Mouse (Mus musculus): ENCODE measurements around the gene Bcl3.
A peak's percentile ranks its signal among the peaks of the same experiment; 100 is the strongest.

The Bcl3 gene

DNA sequence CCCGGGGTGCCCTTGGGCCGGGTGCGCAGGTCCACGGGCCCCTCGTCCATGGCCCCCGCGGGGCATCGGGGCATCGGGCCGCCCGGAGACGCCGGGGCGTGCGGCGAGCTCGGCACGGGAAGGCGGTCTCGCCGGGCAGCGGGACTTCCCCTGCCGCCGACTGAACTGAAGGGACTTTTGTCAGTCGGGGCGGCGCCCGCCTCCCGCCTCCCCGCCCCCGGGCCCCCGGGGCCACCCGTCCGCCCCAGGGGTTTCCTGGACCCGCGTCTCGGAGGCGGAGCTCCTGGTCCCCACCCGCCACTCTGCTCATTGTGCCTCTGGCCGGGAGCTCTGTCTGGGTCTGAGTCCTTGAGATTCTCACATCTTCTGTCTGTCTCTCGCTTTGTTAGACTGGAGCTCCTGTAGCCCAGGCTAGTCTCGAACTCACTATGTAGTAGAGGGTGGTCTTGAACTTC is at the start of gene Bcl3:
TSS of gene Bcl3 (minus strand) at position 167 of the 455 bp plus-strand sequence.
- peak; percentile 36 for DNase-seq (ENCODE audit: low spot score)

DNA sequence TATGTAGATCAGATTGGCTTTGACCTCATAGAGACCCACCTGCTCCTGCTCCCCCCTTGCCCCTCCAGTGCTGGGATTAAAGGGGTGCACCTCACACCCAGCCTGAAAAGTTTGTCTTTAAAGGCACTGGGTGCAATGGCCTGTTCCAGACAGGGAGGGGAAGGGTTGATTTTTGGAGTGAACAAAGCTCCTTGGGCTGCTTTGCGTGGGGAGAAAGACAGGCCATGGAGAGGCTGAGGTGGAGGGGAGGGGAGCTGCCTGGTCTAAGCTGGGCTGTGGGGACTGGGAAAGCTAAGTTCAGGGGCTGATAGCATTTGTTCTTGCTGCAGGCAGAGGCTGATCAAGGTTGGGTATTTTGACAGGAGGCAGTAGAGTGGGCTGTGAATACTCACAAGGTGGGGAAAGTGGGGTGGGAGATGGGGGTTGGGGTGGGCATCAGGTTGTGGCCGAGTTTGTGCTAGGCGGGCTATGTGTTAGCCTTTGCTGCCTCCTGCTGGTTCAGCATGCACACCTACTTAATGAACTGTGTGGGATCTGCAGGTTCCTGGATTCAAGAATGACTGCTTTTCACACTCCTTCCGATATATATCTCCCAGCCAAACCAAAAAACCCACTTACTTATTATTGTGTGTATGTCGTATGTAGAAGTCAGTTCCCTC is 49.5 kb upstream of the Bcl3 start:
- peak; percentile 27 for DNase-seq (ENCODE audit: low spot score)

DNA sequence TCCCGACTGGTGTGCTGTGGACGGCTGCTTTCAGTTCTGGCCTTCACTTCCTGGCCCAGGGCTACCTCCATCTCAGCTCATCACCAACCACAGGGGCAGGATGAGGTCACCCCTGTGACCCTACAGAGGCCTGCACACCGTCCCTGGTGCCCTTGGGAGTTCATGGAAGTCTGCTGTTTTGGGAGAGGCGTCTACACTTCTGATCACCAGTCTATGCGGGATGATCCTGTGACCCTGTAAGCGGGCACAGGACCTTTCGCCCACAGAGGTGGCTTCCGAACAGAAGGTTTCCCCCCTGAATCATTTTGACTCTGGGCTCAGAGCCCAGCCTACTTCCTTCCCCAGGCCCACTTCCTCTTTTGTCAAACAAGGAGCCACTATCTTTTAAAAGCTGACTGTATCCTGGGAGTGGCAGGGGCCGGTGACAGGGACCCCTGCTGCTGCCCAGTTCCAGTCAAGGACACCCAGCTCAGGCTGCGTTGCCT is 48.6 kb upstream of the Bcl3 start:
- no peak for DNase-seq (ENCODE audit: low spot score)

DNA sequence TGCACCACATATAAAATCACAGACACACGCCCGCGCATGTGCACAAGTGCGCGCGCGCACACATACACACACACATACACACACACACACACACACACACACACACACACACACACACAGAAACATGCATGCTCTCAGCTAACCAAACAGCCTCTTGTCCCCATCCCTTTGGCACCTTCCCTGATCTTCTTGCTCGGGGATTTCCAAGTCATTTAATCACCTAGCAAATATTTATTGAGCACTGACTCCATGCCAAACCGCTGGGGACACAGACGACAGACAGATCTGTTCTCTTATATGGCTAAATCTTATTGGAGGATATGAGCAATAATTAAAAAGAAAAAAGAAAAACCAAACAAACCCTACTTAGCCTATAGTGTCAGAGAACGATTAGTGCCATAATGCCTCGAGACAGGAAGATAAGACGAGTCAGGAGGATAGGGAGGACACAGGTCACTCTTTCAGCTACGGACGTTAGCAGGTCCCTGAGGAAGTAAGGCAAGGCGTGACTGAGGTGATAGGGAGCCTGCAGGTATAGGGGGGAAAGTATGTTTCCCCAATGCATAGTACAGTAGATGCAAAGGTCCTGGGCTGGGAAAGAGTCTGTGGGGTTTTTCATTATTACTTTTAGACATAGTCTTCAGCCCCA is 45.3 kb upstream of the Bcl3 start:
- DNase-seq (ENCODE audit: low spot score): no peak

DNA sequence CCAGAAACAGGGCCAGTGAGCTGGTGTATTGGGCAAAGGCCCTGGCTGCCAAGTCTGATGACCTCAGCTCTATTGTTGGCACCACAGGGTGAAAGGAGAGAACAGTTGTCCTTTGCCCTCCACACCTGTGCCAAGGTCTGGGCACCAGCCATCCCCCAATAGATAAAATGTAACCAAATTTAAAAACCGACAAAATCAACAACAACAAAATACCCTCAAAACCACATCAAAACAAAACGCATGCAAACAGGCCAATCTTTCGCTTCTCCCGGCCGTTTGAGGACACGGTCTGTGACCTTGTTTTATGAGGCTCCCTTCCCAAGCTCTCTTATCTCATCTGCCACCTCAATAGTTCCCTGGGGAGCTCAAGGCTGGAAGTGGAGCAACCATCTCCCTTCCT is 43.9 kb upstream of the Bcl3 start:
- DNase-seq (ENCODE audit: low spot score): no peak

GRCm38 (mm10) chr7:19865246-19866036 is 42.9 kb upstream of the Bcl3 start:
- DNase-seq (ENCODE audit: low spot score): no peak

DNA sequence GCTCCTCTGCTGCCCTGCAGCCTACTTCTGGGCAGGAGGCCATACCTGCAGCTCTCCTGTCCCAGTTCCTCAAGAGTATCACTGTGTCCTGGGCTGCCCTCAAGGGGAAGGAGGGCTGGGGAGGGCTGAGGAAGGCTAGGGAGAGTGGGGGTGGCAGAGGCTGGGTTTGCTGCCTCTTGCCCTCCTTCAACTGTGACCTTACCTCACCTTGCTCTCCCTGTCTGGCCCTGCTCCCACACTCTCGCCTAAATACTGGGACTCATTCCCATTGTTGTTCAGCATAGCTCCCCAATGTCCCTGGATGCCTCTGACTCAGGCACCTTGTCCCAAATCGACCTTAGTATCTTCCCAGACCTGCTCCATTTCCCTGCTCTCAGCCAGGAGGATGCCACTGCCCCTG is 41.7 kb upstream of the Bcl3 start:
- DNase-seq (ENCODE audit: low spot score): no peak

DNA sequence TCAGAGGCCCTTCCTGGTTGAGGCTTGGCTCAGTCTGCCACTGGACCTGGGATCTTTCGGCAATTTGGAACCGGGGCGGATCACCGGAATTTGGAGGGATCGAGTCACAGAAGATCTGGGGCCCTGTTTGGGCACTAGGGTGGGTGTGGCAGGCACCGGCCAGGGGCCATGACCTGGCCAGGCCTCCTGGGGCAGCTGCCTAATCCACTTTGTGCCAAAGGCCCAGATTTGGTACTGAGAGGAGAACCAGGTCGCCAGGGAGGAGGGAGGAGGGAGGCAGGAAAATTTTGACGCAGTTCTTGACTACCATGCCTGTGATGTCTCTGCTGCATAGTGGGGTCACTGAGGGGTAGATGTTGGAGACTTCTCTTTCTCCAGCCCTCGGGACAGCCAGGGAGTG is 38.6 kb upstream of the Bcl3 start, which contains the start of gene Ceacam16:
TSS of gene Ceacam16 (minus strand) at position 101 of the 400 bp plus-strand sequence.
- no peak for DNase-seq (ENCODE audit: low spot score)

DNA sequence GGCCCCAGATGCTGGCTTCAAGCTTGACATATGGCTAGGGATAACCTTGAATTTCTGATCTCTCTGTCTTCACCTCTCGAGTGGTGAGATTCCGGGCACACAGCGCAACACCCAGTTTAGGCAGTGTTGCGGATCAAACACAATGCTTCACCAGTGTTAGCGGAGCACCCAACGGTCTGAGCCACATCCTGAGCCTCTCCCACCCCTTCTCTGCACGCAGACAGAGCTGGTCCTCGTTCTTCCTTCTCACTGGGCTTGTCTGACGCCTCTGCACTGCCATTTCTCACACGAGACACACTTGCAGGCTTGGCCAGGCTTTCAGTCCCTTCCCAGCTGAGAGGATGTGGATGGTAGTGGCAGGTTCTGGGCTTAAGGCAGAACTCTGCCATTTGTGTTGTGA is 37.2 kb upstream of the Bcl3 start:
- DNase-seq (ENCODE audit: low spot score): no peak

GRCm38 (mm10) chr7:19856283-19856682 is 33.7 kb upstream of the Bcl3 start:
- no peak for DNase-seq (ENCODE audit: low spot score)

DNA sequence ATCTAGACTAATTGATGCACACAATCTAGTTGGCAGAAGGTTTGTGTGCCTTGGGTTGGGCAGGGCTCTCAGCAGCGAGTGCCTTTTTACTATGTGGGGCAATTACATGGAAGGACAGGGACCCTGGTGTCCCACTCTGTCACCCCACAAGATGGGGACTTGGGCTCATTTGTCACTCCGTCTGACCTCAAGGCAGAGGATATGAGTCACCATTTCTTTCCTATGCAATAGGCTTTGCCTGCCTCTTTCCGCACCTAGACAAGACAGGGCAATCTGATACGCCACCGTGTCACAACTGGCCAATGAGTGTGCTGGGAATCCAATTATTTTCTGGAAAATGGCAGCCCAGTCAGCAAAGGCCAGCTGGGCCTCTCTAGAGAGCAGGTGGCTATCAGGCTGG is 33.1 kb upstream of the Bcl3 start:
- DNase-seq (ENCODE audit: low spot score): no peak

- no peak for DNase-seq (ENCODE audit: low spot score)
Observed at GRCm38 (mm10) chr7:19853526-19853925, 31.0 kb upstream of the Bcl3 start.

DNA sequence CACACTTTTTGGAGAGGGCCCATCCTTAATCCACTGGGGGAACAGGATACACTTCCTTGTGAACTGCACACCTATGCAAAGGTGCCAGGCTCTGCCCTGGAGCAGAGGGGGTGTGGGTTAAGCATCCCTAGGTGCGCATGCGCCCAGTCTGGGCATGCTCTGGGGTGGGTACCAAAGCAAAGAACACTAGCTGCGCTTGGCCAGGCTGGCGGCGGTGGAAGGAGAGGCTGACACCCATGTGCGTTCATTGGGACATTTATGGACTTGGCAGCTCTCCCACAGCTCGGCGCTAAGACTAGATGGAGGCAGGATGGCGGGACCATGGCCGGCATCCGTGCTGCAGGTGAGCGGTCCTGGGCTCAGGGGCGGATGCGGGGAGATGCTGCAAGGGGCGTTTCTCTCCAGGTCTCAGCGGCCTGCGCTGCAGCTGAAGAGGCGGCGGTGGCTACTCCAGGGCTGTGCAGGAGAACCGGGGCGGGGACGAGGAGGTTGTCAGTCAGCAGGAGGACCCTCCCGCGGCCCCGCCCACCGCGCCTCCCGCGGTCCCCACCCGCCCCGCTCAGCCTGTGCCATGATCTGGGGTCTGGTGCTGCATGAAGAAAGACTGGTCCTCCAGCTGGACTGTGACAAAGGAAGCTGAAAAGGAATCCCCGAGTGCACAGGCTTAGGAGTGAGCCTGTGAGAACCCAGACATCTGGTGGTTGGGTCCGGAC is 29.4 kb upstream of the Bcl3 start, which contains the start of gene Gm19345:
TSS of gene Gm19345 (plus strand) at position 146 of the 713 bp plus-strand sequence.
- peak; percentile 54 for DNase-seq (ENCODE audit: low spot score)

- DNase-seq (ENCODE audit: low spot score): no peak
Observed at GRCm38 (mm10) chr7:19844521-19845171, 22.1 kb upstream of the Bcl3 start.

GRCm38 (mm10) chr7:19843561-19843960 is 21.0 kb upstream of the Bcl3 start:
- DNase-seq (ENCODE audit: low spot score): peak; percentile 72

- no peak for DNase-seq (ENCODE audit: low spot score)
Observed at GRCm38 (mm10) chr7:19842885-19843504, 20.4 kb upstream of the Bcl3 start.

- no peak for DNase-seq (ENCODE audit: low spot score)
Observed at GRCm38 (mm10) chr7:19841686-19842413, 19.3 kb upstream of the Bcl3 start.

DNA sequence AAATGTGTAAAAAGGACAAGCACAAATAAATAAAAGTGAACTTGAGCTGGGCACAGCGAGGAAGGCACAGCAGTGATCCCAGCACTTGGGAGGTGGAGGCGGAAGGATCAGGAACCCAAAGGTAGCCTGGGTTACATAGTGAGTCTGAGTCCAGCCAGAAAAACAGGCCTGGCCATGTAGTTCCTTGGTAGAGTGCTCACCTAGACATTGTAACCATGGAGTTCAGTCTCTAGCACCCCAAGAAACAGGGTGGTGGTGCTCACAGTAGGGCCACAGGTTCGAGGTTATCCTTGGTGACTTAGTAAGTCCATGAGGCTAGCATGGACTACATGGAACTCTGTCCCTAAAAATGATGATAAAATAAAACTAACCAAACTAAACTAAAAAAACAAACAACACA is 18.4 kb upstream of the Bcl3 start:
- no peak for DNase-seq (ENCODE audit: low spot score)

- DNase-seq (ENCODE audit: low spot score): no peak
Observed at GRCm38 (mm10) chr7:19840371-19840770, 17.8 kb upstream of the Bcl3 start.

DNA sequence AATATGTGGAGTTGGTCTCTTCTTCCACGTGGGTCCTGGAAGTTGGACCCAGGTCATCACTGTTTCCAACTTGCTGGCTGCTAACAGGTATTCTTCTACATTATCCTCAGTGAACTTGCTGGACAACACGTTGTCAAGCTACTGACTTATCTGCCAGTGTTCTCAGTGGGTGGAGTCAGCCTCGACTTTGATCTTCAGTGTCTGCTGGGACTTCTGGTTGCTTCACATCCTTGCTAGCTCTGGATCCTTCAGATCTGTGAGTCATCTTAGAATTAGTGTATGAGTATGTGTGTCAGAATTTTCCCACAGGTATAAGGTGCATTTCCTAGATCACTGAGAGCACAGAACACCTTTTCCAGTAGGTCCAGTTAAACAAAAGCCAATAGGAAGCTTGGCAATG is 14.3 kb upstream of the Bcl3 start:
- no peak for DNase-seq (ENCODE audit: low spot score)

Measured in embryo, embryonic 10.5 days (tissue).